Mouse (Mus musculus): ENCODE measurements around the gene Csf3.
"Not testable (repeated sequence)": the region's sequence is repeated elsewhere in the genome, so short reads cannot be mapped to it uniquely, and the experiment has no call there.

The Csf3 gene

DNA sequence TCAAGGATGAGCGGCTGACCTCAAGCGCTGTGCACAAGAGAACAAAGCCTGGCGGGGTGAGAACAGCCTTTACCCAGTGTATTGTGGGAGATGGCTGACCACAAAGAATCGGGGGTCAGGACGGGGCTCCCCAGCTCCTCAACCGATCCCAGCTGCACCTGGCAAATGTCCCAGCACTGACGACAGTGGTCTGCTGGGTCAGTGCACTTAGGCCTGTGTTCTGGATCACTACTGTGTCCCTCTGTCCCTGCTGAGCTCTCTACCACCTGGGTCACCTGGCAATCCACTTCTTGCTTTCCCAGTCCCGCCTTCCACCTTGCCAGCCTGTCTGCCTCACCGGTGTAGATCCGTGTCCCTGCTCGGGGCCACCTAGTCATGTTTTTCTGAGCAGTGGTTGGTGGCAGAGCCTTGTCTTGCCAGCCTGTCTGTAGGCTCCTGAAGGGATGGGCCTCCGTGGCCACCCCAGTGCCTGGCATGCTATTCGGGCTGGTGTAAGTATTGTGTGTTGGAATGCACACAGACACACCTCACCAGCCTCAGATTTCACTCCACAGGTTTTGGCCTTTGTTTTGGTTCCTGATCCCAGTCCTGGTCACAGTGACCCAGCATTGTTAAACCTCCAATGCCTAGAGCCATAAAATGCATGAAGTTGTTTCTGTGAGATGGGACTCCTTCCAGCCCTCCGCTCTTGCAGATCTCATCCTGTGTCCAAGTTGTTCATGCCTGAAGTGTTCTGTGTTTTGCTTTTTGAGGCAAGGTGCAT lies 4.4 kb upstream of the Csf3 start:
- no peak for DNase-seq (ENCODE audit: low spot score in 2 of 2)

DNA sequence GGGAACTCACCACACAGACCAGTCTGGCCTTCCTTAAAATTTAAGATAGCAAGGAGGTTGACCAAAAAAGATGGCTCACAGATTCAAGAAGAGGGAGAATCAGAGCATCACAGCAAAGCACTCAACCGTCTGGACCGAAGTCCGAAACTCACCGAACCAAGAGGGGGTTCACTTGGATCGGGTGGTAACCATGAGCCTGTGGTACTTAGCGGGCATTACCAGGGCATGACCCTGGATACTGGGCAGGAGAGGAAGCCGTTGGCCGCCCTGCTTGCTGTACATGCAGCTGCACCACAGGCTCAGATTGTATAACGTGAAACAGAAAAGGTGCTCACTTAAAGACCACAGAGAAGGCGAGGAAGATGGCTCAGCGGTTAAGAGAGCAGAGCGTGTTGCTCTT lies 3.8 kb upstream of the Csf3 start:
- DNase-seq (ENCODE audit: low spot score in 2 of 2), result no peak

DNA sequence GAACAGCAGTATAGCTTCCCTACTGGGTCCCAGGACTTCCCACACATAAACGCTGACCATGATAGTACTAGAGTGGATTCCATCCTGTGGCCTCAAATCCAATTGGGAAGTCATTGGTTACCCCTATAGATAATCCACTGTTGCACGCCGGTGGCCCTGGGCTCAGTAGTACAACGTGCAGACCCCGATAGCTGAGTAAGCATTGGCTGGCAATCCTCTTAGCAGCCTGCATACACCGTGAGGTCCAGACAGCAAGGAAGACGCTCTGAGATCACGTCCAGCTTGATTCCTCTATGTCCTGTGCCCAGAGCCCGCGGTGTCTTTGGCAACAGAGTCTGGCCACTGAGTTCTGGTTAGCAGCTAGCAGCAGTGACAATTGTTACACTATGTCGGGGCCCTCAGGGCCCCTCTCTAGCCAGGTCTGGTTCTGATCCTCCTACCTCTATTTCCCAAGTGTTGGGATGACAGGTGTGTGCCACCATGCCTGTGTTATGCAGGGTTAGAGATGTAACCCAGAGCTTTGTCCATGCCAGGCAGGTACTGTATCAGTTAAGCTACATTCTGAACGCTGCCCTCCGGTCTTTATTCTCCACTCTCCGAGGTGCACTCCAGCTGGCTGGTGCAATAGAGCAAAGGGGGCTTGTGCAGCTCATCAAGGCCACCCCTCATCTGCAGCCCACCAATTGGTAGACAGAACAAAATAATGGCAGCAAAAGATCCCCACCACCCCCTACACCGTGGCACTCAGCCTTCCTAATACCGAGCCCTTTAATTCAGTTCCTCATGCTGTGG lies 2.0 kb upstream of the Csf3 start:
- no peak for DNase-seq (ENCODE audit: low spot score in 2 of 2)

DNA sequence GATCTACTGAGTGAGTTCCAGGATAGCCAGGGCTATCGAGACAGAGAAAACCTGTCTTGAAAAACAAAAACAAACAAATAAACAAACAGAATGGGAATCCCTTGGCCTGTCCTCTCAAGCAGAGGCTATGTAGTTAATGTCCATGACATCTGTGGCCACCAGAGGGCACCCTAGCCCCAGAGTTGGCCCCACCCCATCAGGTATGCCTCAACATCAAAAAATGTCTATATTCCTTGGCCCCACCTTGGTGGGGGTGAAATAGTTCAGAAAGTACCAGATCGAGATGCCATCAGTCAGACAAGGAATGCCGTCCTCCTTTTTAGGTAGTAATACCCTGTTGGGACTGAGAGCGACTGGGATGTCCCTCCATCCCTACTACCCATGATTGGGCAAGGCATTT lies 1.2 kb upstream of the Csf3 start:
- peak; percentile 57 to 74 for DNase-seq (ENCODE audit: low spot score in 2 of 2)

DNA sequence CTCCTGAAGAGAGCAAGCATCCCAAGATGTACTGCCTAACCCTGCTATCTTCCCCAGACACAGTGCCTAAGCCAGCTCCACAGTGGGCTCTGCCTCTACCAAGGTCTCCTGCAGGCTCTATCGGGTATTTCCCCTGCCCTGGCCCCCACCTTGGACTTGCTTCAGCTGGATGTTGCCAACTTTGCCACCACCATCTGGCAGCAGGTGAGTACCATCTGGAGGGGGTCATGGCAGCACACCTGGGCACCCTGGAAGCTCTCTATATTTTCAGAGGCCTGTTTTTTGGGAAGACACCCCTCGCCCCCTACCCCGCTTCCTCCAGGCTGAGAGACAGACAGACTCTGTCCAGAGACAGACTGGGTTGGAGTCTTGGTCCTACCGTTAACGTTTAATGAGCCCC lies 1.3 kb downstream of the Csf3 start:
- DNase-seq (ENCODE audit: low spot score in 2 of 2), result no peak

DNA sequence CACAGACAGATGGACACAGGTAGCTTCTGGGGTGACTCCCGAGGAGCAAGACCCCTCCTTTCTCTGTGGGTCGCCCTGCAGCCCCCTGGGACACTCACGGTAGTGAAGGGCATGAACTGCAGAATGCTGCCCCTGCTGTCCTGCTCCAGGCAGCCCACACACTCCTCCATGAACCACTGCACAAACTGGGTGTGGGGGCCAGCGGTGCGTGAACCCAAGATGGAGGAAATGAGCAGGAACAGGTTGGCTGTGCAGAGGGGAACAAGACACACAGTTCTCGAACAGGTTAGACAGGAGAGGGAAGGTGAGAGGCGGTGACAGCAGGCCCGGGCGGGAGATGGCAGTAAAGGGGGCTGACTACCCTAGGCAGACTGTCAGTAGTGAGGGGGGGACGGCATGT lies 4.0 kb downstream of the Csf3 start:
- DNase-seq (ENCODE audit: low spot score in 2 of 2), result no peak

DNA sequence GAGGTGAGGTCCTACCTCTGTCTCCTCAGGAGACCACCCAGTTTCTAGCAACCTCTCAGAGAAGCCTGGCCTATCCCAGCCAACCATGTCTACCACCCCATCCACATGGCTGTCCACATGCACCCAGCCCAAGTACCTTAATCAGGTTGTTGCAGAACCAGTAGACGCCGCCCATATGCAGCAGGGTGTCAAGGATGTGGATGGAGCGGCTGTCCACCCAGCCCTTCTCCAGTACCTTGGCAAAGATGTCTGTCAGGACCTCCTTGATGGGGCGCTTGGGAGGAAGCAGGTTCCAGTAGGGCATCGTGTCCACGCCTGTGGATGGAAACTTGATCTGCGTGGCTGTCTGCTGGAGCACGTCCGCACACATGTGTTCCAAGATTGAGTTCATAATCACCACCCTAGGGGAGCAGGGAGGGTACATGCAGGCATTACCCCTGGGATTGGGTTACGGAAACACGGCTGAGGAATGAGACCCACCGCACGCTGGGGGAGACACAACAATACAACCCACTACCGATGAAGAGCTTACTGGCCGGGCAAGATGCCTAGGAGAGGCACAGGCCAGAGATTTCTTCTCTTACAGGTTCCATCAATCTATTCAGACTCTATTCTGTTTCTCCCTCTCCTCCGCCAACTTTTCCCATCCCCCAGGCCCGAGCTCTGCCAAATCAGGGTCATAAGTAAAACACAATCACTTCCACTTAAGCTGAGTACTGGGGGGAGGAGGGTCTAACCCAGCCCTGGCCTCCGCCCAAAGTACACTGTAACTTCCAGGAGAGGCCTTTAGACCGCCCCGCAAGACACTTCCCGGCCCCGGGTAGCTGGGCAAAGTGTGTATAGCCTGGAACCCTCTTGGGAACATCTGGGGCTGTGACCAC lies 6.6 kb downstream of the Csf3 start:
- DNase-seq (ENCODE audit: low spot score in 2 of 2), result no peak

DNA sequence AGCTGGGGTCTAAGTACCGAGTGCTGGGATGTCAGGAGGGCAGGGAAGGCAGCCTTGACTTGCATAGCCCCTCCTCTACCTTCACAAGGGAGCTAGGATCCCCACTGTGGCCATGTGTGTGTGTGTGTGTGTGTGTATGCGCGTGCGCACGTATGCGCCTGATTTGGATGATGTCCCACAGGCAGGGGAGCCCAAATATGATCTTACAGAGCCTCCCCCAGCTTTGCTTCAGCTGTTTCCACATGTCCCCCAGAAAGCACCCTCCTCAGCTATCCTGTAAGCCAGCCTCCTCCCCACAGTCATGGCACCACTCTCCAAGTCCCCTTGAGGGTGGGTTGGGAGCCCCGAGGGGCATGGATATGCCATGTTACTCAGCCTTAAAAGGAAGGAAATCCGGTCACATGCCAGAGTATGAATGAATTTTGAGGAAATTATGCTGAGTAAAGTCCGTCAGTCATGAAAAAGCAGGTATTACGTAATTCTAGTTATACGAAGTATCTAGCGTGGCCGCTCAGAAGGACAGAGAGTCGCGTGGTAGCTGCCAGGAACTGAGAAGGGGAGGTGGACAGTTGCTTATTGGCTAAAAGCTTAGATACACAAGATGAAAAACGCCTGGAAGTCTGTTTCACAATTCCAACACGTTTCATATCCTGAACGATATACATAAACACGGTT lies 7.4 kb downstream of the Csf3 start:
- no peak for DNase-seq (ENCODE audit: low spot score in 2 of 2)

DNA sequence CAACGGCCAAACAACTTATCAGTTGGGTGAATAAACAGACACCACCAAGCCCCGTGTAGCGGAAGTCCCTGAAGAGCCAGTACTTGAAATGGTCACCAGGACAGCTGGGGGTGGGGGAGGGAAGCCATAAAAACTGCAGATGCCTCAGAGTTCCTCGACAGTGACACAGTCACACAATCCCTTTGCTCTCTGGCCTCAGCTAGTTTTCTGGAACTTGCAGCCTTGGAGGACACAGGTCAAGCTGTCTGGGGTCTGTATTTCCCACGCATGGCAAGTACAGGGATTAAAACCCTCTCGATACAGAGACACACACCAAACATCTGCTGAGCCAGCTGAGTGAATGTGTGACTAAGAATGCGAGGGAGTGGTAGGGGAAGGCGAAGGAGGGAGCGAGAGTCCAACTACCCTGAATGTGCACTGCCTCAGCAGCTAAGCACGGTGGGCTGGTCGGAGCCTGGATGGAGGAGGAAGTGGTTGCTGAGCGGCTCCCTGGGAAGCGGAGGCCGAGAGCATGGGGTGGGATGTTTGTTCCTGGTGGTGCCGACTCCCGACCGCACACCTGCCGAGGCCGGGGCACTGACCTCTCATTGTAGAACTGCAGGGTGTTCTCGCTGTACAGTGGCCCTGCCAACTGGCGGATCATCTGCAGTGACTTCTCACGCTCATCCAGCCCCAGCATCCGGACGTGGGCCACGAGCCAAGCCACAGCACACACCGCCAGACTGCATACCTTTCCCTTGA lies 8.1 kb downstream of the Csf3 start:
- DNase-seq (ENCODE audit: low spot score in 2 of 2), result no peak

DNA sequence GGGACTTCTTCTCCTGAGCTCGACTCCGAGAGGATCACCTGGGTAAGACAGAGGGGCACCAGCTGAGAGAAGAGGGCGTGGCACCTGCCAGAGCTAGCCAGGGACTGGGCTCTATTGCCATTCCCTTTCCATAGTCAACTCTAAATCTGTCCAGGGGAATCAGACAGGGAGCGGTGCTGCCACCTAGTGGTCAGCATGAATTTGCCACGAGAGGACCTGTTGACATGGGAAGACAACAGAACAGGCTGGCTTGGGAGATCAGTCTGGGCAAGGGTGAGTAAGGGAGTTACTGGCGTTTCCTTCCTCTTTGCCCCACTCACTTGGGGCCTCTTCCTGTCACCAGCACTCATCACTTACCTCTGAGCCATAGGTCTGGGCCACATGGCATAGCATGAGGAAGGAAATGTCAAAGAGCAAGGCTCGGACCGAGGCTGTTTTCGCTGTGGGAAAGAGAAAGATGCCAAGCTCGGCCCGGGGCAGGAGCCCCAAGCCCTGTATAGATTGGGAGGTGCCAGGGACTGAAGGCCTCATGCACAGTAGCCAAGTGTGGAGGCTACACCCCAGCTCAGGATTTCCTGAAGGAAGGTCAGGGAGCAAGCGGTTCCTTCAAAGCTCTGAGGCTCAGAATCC lies 9.5 kb downstream of the Csf3 start:
- DNase-seq (ENCODE audit: low spot score in 2 of 2), result peak; percentile 50 to 70

DNA sequence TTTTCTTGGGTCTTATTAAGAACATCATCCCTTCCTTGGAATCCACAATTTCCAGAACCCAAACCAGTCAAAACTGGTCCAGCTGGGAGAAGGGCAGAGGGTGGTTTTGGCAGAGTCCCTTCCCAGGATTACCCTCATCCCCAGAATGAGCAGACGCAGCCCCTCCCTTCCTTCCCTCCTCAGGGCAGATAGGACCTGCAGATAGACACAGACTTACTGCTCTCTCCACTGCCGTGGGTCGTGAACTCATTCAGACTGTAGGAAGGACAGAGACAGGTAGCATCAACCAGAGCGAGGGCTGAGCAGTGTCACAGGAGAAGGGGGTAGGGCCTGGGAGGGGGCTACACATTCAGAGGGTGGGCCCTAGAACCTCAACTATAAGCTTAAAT lies 10.0 kb downstream of the Csf3 start:
- no peak for DNase-seq (ENCODE audit: low spot score in 2 of 2)

DNA sequence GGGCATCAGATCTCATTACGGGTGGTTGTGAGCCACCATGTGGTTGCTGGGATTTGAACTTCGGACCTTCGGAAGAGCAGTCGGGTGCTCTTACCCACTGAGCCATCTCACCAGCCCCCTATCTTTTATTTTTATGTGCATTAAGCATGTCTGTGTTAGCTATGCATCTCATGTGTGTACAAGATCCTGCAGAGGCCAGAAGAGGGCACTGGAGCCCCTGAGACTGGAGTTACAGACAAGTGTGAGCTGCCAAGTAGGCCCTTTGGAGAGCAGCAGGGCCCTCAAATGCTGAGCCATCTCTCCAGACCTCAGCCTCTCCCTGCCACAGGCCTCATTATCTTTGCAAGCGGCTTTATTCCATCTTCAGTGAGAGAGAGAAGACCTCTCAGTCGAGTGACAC lies 10.9 kb downstream of the Csf3 start:
- not testable (repeated sequence) for DNase-seq (ENCODE audit: low spot score in 2 of 2)

DNA sequence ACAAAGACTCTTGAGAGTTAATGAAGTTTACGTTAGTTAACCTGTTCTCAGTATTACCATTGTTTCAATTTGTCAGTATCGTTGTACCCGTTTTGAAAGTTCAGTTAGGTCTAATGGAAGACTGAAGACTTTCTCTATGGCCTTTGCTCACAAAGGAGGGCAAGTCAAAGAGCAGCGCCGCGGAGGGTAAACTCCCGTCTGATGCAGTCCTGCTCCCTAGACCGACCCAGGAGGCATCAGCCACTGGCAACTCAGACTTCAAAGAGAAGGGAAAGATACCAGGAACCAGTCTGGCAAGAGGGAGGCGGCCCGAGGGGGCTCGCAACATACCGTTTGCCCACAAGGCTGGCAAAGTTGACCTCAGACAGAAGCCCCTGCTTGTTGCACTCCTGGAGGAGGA lies 12.6 kb downstream of the Csf3 start:
- no peak for DNase-seq (ENCODE audit: low spot score in 2 of 2)

DNA sequence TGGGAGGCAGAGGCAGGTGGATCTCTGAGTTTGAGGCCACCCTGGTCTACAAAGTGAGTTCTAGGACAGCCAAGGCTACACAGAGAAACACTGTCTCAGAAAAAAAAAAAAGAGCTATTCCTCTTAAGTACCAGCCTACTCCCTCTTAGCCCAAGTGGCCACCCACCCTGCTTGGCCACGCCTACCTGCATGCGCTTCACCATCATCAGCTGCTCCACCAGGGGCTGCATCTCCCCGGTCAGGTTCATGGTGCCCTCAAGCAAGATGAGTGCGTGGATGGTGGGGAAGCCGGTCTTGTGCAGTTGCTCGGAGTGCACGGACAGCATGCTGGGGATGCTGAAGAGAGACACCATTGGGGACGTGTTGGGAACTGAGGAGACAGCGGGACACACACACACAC lies 14.9 kb downstream of the Csf3 start:
- DNase-seq (ENCODE audit: low spot score in 2 of 2), result no peak

DNA sequence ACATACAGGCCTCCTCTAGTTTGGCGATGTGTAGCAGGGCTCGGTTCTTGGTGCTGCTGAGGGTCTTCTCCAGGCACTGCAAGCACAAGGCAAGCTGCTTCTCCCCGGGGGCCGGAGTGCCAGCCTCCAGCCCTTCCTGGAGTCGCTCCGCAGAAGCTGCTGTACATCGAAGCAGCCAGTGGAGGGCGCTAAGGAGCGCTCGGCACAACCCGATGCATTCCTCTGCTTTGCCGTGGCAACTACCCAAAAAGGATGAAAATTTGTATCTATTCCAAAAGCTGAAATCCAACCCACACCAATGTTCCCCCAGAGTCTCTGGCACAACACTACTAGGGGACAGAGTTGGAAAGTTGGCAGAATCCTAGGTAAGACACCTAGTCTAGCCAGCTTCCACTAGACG lies 16.8 kb downstream of the Csf3 start:
- DNase-seq (ENCODE audit: low spot score in 2 of 2), result peak in 1 of 2 experiments; percentile 54

DNA sequence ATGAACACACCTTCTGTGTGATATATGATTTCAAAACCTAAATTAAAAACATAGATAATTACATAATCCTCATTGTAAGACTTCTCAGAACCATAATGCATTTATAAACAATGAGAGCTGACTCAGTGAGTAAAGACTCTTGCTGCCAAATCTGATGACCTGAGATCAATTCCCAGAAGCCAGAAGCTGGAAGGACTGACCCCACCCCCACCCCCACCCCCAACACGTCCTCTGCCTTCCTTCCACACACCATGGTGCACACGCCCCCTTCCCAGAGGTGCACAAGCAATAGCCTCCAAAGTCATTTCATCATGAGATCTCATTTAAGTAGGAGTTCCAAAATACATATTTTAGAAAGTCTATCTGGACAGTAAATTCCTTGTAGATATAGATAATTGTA lies 19.7 kb downstream of the Csf3 start:
- DNase-seq (ENCODE audit: low spot score in 2 of 2), result no peak

DNA sequence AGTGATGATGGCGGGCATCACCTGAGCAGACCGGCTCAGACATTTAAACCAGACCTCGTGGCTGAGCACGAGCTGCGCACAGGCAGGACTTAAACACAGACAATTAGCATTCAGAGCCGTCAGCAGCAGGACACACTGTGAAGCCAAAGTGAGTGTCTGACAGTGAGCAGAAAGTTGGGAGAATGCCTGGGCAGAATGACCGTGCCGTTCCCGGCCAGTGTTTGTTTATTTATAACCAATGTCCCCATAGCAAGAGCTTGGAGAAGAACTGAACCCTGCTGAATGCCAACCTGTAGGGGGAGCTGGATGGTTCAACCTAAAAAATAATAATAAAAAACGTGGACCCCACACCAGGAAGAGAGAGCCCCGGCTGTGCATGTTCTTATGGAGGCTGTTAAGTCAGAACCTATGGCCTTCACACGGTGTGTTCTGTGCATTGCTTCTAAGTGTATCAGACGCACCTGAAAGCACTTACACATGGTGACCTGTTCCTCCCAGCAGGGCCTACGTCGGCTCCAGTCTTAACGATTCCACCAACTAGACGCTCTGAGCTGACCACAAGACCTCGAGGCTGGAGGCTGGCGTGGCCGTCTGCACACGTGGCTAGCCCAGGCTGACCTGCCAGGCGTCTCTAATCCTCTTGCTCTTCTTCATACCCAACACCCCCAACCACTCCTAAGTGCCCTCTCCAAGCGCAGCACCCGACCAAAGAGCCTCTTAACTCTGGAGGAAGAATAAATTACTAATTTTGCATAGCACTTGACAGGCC lies 20.6 kb downstream of the Csf3 start:
- DNase-seq (ENCODE audit: low spot score in 2 of 2), result no peak

DNA sequence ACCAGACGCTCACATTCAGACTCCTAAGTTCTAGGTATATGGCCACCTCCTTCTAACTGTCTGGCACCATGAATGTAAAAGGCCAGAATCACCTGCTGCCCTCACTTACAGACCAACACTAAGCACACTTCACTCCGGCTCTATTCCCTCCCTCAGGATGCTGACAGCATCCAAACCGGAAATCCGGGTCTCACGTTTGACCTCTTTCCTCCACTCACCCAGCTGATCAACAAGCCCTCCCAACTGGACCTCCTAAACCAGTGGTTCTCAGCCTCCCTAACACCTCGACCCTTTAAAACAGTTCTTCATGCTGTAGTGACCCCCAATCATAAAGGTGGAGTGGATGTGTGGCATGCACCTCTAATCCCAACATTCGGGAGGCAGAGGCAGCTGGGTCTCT lies 22.0 kb downstream of the Csf3 start:
- DNase-seq (ENCODE audit: low spot score in 2 of 2), result no peak

DNA sequence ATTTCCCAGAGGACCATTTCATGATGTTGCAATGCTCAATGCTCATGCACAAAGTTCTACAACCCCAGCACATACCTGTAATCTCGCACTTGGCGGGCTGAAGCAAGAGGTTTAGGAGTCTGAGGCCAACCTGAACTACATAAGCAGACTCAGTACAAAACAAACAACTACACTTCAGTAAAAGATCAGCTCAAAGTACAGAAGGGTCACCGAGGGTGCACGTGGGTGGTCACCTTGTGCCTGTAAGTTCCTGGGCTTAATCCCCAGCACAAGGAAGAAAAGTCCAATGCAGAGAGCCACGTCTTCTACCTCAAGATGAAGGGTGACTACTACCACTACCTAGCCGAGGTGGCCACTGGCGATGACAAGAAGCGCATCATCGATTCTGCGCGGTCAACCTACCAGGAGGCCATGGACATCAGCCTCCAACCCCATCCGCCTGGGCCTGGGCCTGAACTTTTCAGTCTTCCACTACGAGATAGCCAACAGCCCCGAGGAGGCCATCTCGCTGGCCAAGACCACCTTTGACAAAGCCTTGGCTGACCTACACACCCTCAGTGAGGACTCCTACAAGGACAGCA lies 25.0 kb downstream of the Csf3 start:
- DNase-seq (ENCODE audit: low spot score in 2 of 2), result no peak

Measured in spleen, postnatal 14 days (tissue).